Mouse (Mus musculus) liver, embryonic 14.5 days (tissue): ENCODE data around the gene Dennd5a.

Experiments
- CTCF ChIP-seq: IDR thresholded peaks from 2 replicates; pipeline ENCODE4 v1.5.1; 2016; ENCODE audit warnings: antibody characterized with exemption, low read depth, control low read depth
- EP300 ChIP-seq: IDR thresholded peaks from 2 replicates; pipeline ENCODE4 v1.6.1; 2016; ENCODE audit warnings: antibody characterized with exemption, low read depth

DNA sequence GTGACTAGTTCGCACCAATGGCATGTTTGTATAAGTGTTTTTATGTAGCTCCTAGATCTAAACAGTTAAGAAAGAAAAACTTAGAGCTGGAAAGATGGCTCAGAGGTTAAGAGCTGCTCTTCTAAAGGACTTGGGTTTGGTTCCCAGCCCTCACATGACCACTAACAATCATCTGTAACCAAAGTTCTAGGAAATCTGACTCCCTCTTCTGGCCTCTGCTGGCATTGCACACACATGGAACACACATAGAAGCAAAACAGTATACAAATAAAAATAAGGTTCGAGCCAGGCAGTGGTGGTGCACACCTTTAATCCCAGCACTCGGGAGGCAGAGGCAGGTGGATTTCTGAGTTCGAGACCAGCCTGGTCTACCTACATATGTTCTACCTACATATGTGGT, 3.4 kb upstream of the Dennd5a start:
- peak; percentile 29; the same call in 1 of the 2 replicates for TF ChIP-seq CTCF
- no peak for TF ChIP-seq EP300
